Mouse (Mus musculus): ENCODE data around the gene Hrh2. TPM values are rescaled to one million over a fixed set of nuclear protein-coding genes. Genes with fewer than 3 reads are reported as not detected.

The Hrh2 gene
- polyA plus RNA-seq, 1 experiment from 2014 or later: 0.62 TPM

GRCm38 (mm10) chr13:54262741-54263510, 71.0 kb downstream of the Hrh2 start:
- no peak for DNase-seq (ENCODE audit: low spot score)

GRCm38 (mm10) chr13:54263641-54264040, 71.7 kb downstream of the Hrh2 start:
- DNase-seq (ENCODE audit: low spot score): no peak

GRCm38 (mm10) chr13:54266472-54266871, 74.5 kb downstream of the Hrh2 start:
- no peak for DNase-seq (ENCODE audit: low spot score)

- DNase-seq (ENCODE audit: low spot score): no peak
Measured at GRCm38 (mm10) chr13:54269087-54269486, 77.2 kb downstream of the Hrh2 start.

GRCm38 (mm10) chr13:54269628-54270027, 77.7 kb downstream of the Hrh2 start:
- no peak for DNase-seq (ENCODE audit: low spot score)

GRCm38 (mm10) chr13:54272076-54272475, 80.1 kb downstream of the Hrh2 start:
- no peak for DNase-seq (ENCODE audit: low spot score)

- no peak for DNase-seq (ENCODE audit: low spot score)
Measured at GRCm38 (mm10) chr13:54277406-54277805, 85.5 kb downstream of the Hrh2 start.

GRCm38 (mm10) chr13:54280366-54280765, 88.4 kb downstream of the Hrh2 start:
- no peak for DNase-seq (ENCODE audit: low spot score)

GRCm38 (mm10) chr13:54281149-54281548, 89.2 kb downstream of the Hrh2 start:
- no peak for DNase-seq (ENCODE audit: low spot score)

GRCm38 (mm10) chr13:54281623-54282022, 89.7 kb downstream of the Hrh2 start:
- no peak for DNase-seq (ENCODE audit: low spot score)

GRCm38 (mm10) chr13:54282149-54282860, 90.4 kb downstream of the Hrh2 start:
- no peak for DNase-seq (ENCODE audit: low spot score)

GRCm38 (mm10) chr13:54282861-54283206, 90.9 kb downstream of the Hrh2 start:
- no peak for DNase-seq (ENCODE audit: low spot score)

Other genes starting within 250 kb of the Hrh2 start
- 0.08 and 0.10 TPM in 2 replicates for gene Drd1, start 136.4 kb upstream of the Hrh2 start, polyA plus RNA-seq (2015; fragmentation: Nextera tagmentation; extraction: Ambion mirVana)
- 65.8 and 66.8 TPM in 2 replicates for gene Sfxn1, start 120.3 kb upstream of the Hrh2 start, polyA plus RNA-seq (2015; fragmentation: Nextera tagmentation; extraction: Ambion mirVana)
- 0.49 and 0.50 TPM in 2 replicates for gene Cplx2, start 179.2 kb downstream of the Hrh2 start, polyA plus RNA-seq (2015; fragmentation: Nextera tagmentation; extraction: Ambion mirVana)

All from thymus, postnatal 0 days (tissue).